Mouse (Mus musculus) brain, embryonic 14.5 days (tissue): ENCODE results near the gene Atg4d.

Experiments
- CTCF ChIP-seq: fragments of 200-500 bp; IDR thresholded peaks from 2 replicates; pipeline ENCODE4 v1.5.1; 2012; ENCODE audit warnings: inconsistent platforms, mild to moderate bottlenecking, moderate library complexity, borderline replicate concordance; ENCODE audit not compliant: insufficient read depth, insufficient read length; ENCODE audit errors: extremely low read depth
- POLR2A ChIP-seq: fragments of 200-500 bp; IDR thresholded peaks from 2 replicates; pipeline ENCODE4 v1.6.1; 2012; ENCODE audit warnings: mild to moderate bottlenecking, inconsistent platforms, borderline replicate concordance; ENCODE audit not compliant: poor library complexity, insufficient read depth, insufficient read length, severe bottlenecking; ENCODE audit errors: extremely low read depth

GRCm38 (mm10) chr9:21321513-21321835 lies 56.4 kb downstream of the Atg4d start:
- TF ChIP-seq CTCF (no peak), POLR2A (no peak)
